Mouse (Mus musculus) CH12.LX (cell line): ENCODE data around the gene Retn. TPM values are rescaled to one million over a fixed set of nuclear protein-coding genes. Genes with fewer than 3 reads are reported as not detected.

Source experiments
- DNase-seq: peaks from one replicate; pipeline ENCODE4 v3.0.0-alpha.2; 2013; ENCODE audit errors: extremely low read depth
- H3K27ac ChIP-seq: 2 replicates; pipeline ENCODE4 v1.5.1; 2012; ENCODE audit warnings: low read depth, mild to moderate bottlenecking, control low read depth, moderate library complexity; ENCODE audit not compliant: insufficient read depth
- H3K27me3 ChIP-seq: replicated peaks from 2 replicates; pipeline ENCODE3; 2012; ENCODE audit warnings: inconsistent platforms
- H3K36me3 ChIP-seq, 2 experiments: replicated peaks in 1 of 2; 2 replicates each; pipeline versions ENCODE3 to v1.6.1; 2012; ENCODE audit warnings: inconsistent platforms in 1 of 2, low read length in 1 of 2, mild to moderate bottlenecking in 1 of 2, mixed read lengths in 1 of 2, moderate library complexity in 1 of 2; ENCODE audit not compliant: control insufficient read depth in 1 of 2, insufficient read depth in 1 of 2
- H3K4me1 ChIP-seq, 2 experiments: 2 replicates each; pipeline ENCODE4 v1.6.1; 2012; ENCODE audit warnings: inconsistent platforms in 1 of 2, moderate library complexity in 1 of 2; ENCODE audit not compliant: insufficient read depth in 2 of 2, control insufficient read depth in 1 of 2
- H3K4me2 ChIP-seq: 2 replicates; pipeline ENCODE4 v1.6.1; 2012; ENCODE audit warnings: low read depth, mild to moderate bottlenecking, control low read depth; ENCODE audit not compliant: poor library complexity, insufficient read depth, severe bottlenecking
- H3K4me3 ChIP-seq, 3 experiments: fragments of 150-350 bp in 1 of 3; sonication (generic) in 1 of 3; replicated peaks in 1 of 3; 2 replicates each; pipeline versions ENCODE3 to v1.5.1; 2011 to 2012; ENCODE audit warnings: low read depth in 2 of 3, low read length in 2 of 3, mild to moderate bottlenecking in 2 of 3, moderate library complexity in 2 of 3, control low read depth in 1 of 3, improper control_type of control experiment in 1 of 3, inconsistent platforms in 1 of 3, mixed read lengths in 1 of 3; ENCODE audit not compliant: poor library complexity in 1 of 3
- H3K79me2 ChIP-seq: replicated peaks from 2 replicates; pipeline ENCODE4 v1.6.1; 2012; ENCODE audit warnings: mild to moderate bottlenecking, moderate library complexity; ENCODE audit not compliant: control insufficient read depth, poor library complexity, insufficient read depth, severe bottlenecking; ENCODE audit errors: extremely low read depth
- H3K9ac ChIP-seq: 2 replicates; pipeline ENCODE4 v1.6.1; 2012; ENCODE audit warnings: low read depth, mild to moderate bottlenecking, control low read depth, moderate library complexity; ENCODE audit not compliant: insufficient read depth
- H3K9me3 ChIP-seq: replicated peaks from 2 replicates; pipeline ENCODE3; 2012; ENCODE audit warnings: low read length, inconsistent platforms, mixed read lengths
- CHD1 ChIP-seq: IDR thresholded peaks from 2 replicates; pipeline ENCODE4 v1.6.1; 2012; ENCODE audit warnings: low read depth, low read length, improper control_type of control experiment, inconsistent platforms
- CTCF ChIP-seq, 2 experiments: IDR thresholded peaks in 1 of 2; conservative IDR thresholded peaks in 1 of 2; 2 replicates each; pipeline ENCODE4 v1.5.1; 2011 to 2012; ENCODE audit warnings: low read depth in 2 of 2, low read length in 2 of 2, improper control_type of control experiment in 1 of 2, inconsistent platforms in 1 of 2, mild to moderate bottlenecking in 1 of 2, moderate library complexity in 1 of 2
- E2F4 ChIP-seq: IDR thresholded peaks from 2 replicates; pipeline ENCODE4 v1.6.1; 2011; ENCODE audit warnings: low read depth, low read length, improper control_type of control experiment; ENCODE audit not compliant: insufficient replicate concordance
- ETS1 ChIP-seq: conservative IDR thresholded peaks from 2 replicates; pipeline ENCODE4 v1.6.1; 2012; ENCODE audit warnings: low read depth, mild to moderate bottlenecking, inconsistent platforms, low read length, improper control_type of control experiment, moderate library complexity
- GABPA ChIP-seq: IDR thresholded peaks from 2 replicates; pipeline ENCODE4 v1.6.1; 2012; ENCODE audit warnings: low read depth, low read length, improper control_type of control experiment, inconsistent platforms; ENCODE audit not compliant: insufficient replicate concordance
- IRF4 ChIP-seq: IDR thresholded peaks from 2 replicates; pipeline ENCODE4 v1.6.1; 2014; ENCODE audit warnings: low read depth, mild to moderate bottlenecking, inconsistent platforms, low read length, improper control_type of control experiment
- MAFK ChIP-seq: IDR thresholded peaks from 2 replicates; pipeline ENCODE4 v1.6.1; 2011; ENCODE audit warnings: low read length, improper control_type of control experiment; ENCODE audit not compliant: insufficient replicate concordance
- MAX ChIP-seq: IDR thresholded peaks from 2 replicates; pipeline ENCODE4 v1.6.1; 2011; ENCODE audit warnings: low read length, improper control_type of control experiment
- MEF2A ChIP-seq: IDR thresholded peaks from 2 replicates; pipeline ENCODE4 v1.6.1; 2014; ENCODE audit warnings: low read depth, mild to moderate bottlenecking, inconsistent platforms, low read length, improper control_type of control experiment, borderline replicate concordance
- MYC ChIP-seq: IDR thresholded peaks from 2 replicates; pipeline ENCODE4 v1.6.1; 2011; ENCODE audit warnings: low read depth, mild to moderate bottlenecking, improper control_type of control experiment, low read length
- NELFE ChIP-seq: IDR thresholded peaks from 2 replicates; pipeline ENCODE4 v1.6.1; 2011; ENCODE audit warnings: low read depth, low read length, improper control_type of control experiment
- NRF1 ChIP-seq: IDR thresholded peaks from 2 replicates; pipeline ENCODE4 v1.6.1; 2014; ENCODE audit warnings: low read depth, mild to moderate bottlenecking, inconsistent platforms, low read length, improper control_type of control experiment, moderate library complexity
- PAX5 ChIP-seq: IDR thresholded peaks from 2 replicates; pipeline ENCODE4 v1.6.1; 2012; ENCODE audit warnings: low read length, inconsistent platforms, mixed read lengths
- POLR2A ChIP-seq: IDR thresholded peaks from 2 replicates; pipeline ENCODE4 v1.6.1; 2011; ENCODE audit warnings: low read depth, mild to moderate bottlenecking, improper control_type of control experiment, low read length
- SIN3A ChIP-seq: IDR thresholded peaks from 2 replicates; pipeline ENCODE4 v1.6.1; 2012; ENCODE audit warnings: low read length, improper control_type of control experiment, inconsistent platforms
- SMC3 ChIP-seq: IDR thresholded peaks from 2 replicates; pipeline ENCODE4 v1.6.1; 2011; ENCODE audit warnings: low read depth, low read length, improper control_type of control experiment
- TBP ChIP-seq: conservative IDR thresholded peaks from 2 replicates; pipeline ENCODE4 v1.6.1; 2011; ENCODE audit warnings: low read depth, low read length, improper control_type of control experiment
- TCF12 ChIP-seq: IDR thresholded peaks from 2 replicates; pipeline ENCODE4 v1.6.1; 2014; ENCODE audit warnings: low read depth, mild to moderate bottlenecking, inconsistent platforms, low read length, improper control_type of control experiment
- USF1 ChIP-seq: IDR thresholded peaks from 2 replicates; pipeline ENCODE4 v1.6.1; 2014; ENCODE audit warnings: low read depth, mild to moderate bottlenecking, inconsistent platforms, low read length, improper control_type of control experiment
- ZKSCAN1 ChIP-seq: IDR thresholded peaks from 2 replicates; pipeline ENCODE4 v1.6.1; 2012; ENCODE audit warnings: low read depth, inconsistent platforms, low read length, improper control_type of control experiment, borderline replicate concordance
- ZMIZ1 ChIP-seq: IDR thresholded peaks from 2 replicates; pipeline ENCODE4 v1.6.1; 2012; ENCODE audit warnings: low read depth, mild to moderate bottlenecking, inconsistent platforms, low read length, improper control_type of control experiment
- dilution Hi-C: fragments of 300-500 bp; cut with MboI; formaldehyde crosslinking; loops from 2 replicates; pipeline ENCODE4 v1.14.3; 2020; ENCODE audit warnings: low sequenced_read_pairs; ENCODE audit not compliant: extremely low pct_unique_long_range_greater_than_20kb, extremely low pct_ligation_motif_present
- in situ Hi-C: fragments of 300-500 bp; cut with MboI; formaldehyde crosslinking; loops from 3 replicates; pipeline ENCODE4 v1.14.3; 2019; ENCODE audit warnings: low sequenced_read_pairs, low pct_ligation_motif_present, low pct_unique_long_range_greater_than_20kb, mixed read lengths
- polyA plus RNA-seq: library from polyadenylated mRNA; unstranded; fragments of >175 nt; gene quantifications from 2 replicates; pipeline ENCODE4 v1.2.1, GENCODE M21; 2012; ENCODE audit warnings: low read depth; ENCODE audit not compliant: insufficient read length
- total RNA-seq, 2 experiments: library from RNA; depleted of rRNA; stranded (reverse); fragments of 300-350 nt in 1 of 2; fragments of >200 nt in 1 of 2; gene quantifications; 2 replicates each; pipeline ENCODE4 v1.2.3; 2012 to 2014

The Retn gene
- total and polyA plus RNA-seq, 3 experiments, result 0.27 TPM; not detected in 2

DNA sequence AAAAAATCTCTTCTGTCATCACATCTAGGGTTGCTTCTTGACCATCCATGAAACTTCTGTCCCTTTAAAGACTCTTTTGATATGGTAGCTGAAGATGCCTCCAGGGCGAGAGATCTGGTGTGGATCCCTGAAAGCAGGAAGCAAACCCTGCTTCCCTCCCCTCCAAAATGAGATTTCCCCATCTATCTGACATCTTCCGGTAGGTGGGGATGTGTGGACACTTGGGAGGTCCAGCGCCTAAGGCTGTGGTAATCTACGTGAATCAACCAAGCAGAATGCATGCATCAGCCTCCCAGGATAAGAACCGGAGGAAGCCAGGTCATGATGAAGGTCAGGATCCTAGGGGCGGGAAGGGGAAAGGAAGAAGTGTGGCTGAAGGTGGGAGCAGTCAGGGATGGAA, 9.9 kb downstream of the Retn start, which contains the start of gene Mcemp1:
TSS of gene Mcemp1 (plus strand) at position 248 of the 400 bp plus-strand sequence.
- Histone ChIP-seq H3K9me3 (no peaks in the 10 kb centered on the region), H3K9ac (peak within 1 kb of the TSS; percentile 40), H3K4me1 (peaks cover 15 to 35% of the 10 kb centered on the region in 2 experiments; a peak in 3 of 4 replicates), H3K27me3 (no peaks in the 10 kb centered on the region), H3K4me2 (peak within 1 kb of the TSS; percentile 45), H3K27ac (no peak within 1 kb of the TSS), H3K4me3 (no peak within 1 kb of the TSS), H3K79me2 (no peaks in the 10 kb centered on the region), H3K36me3 (no peaks in the 10 kb centered on the region)
- no peak for DNase-seq
- TF ChIP-seq MAX (no peak), CTCF (conservative IDR thresholded peaks at IDR 0.05 in 1 of 2, IDR thresholded peaks at IDR 0.05 in 1 of 2; ENCODE audit: low read depth in 2 of 2, low read length in 2 of 2) (no peak), MEF2A (no peak), MYC (no peak), GABPA (no peak), TCF12 (no peak), SMC3 (no peak), E2F4 (no peak), IRF4 (no peak), ZMIZ1 (no peak)
- in situ Hi-C loops (no loop called here), dilution Hi-C loops (no loop called here)

DNA sequence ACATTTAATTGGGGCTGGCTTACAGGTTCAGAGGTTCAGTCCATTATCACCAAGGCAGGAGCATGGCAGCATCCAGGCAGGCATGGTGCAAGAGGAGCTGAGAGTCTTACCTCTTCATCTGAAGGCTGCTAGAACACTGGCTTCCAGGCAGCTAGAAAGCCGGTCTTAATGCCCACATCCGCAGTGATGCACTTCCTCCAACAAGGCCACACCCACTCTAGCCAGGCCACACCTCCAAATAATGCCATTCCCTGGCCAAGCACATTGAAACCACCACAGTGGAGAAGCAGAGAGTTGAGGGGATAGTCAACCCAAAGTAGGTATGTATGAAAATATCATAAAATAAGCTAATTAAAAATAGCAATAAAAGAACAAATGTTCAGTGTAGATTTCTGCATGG, 14.8 kb downstream of the Retn start:
- in situ Hi-C loops (loop anchor here (5.0 to 10.0 kb wide), 4 partner anchors 43 to 316 kb away; partner anchors contain the start of genes A430078G23Rik, Pcp2 and Pex11g), dilution Hi-C loops (no loop called here)
- Histone ChIP-seq H3K9ac (no peak overlapping the region), H3K79me2 (no peaks in the 10 kb centered on the region), H3K4me2 (no peak overlapping the region), H3K36me3 (no peaks in the 10 kb centered on the region), H3K27ac (no peak overlapping the region), H3K27me3 (peaks cover 24% of the 10 kb centered on the region), H3K4me1 (peaks cover 7 to 18% of the 10 kb centered on the region in 2 experiments; a peak in 3 of 4 replicates), H3K4me3 (no peak overlapping the region), H3K9me3 (no peaks in the 10 kb centered on the region)
- DNase-seq, result no peak
- no peak for TF ChIP-seq E2F4
- TF ChIP-seq TBP, result no peak
- TF ChIP-seq NELFE, result no peak
- TF ChIP-seq MAX, result no peak
- no peak for TF ChIP-seq POLR2A
- no peak for TF ChIP-seq MAFK
- no peak for TF ChIP-seq ZMIZ1
- no peak for TF ChIP-seq TCF12
- no peak for TF ChIP-seq MEF2A
- no peak for TF ChIP-seq SIN3A
- TF ChIP-seq USF1, result no peak
- no peak for TF ChIP-seq ZKSCAN1
- TF ChIP-seq PAX5, result no peak
- TF ChIP-seq ETS1, result no peak
- no peak for TF ChIP-seq CHD1
- no peak for TF ChIP-seq NRF1
